Mouse (Mus musculus) limb, embryonic 14.5 days (tissue): ENCODE data around the gene Lmbr1. TPM values are rescaled to one million over a fixed set of nuclear protein-coding genes. Genes with fewer than 3 reads are reported as not detected.

ENCODE experiments used
- ATAC-seq: fragments of 200-750 bp; cut with Nextera tagmentation; 2 replicates; pipeline ENCODE4 v1.8.0; 2017; ENCODE audit warnings: low read depth, moderate number of reproducible peaks, moderate TSS enrichment; ENCODE audit not compliant: low FRiP score
- DNase-seq: peaks from one replicate; pipeline ENCODE4 v3.0.0-alpha.2; 2015; ENCODE audit warnings: low spot score
- H3K27ac ChIP-seq: fragments of 300-500 bp; sonication (generic); replicated peaks from 2 replicates; pipeline ENCODE4 v1.5.1; 2014; ENCODE audit warnings: low read depth, mild to moderate bottlenecking, low read length, moderate library complexity, mixed read lengths
- H3K27me3 ChIP-seq: fragments of 300-500 bp; sonication (generic); 2 replicates; pipeline ENCODE4 v1.6.1; 2014; ENCODE audit warnings: low read length, mixed read lengths; ENCODE audit not compliant: control insufficient read depth, insufficient read depth
- H3K36me3 ChIP-seq: fragments of 300-500 bp; sonication (generic); 2 replicates; pipeline ENCODE4 v1.6.1; 2014; ENCODE audit warnings: mild to moderate bottlenecking, low read length, moderate library complexity, mixed read lengths; ENCODE audit not compliant: control insufficient read depth, insufficient read depth
- H3K4me1 ChIP-seq: fragments of 300-500 bp; sonication (generic); 2 replicates; pipeline ENCODE4 v1.6.1; 2014; ENCODE audit warnings: antibody characterized with exemption, low read length, mixed read lengths; ENCODE audit not compliant: control insufficient read depth, insufficient read depth
- H3K4me2 ChIP-seq: fragments of 300-500 bp; sonication (generic); replicated peaks from 2 replicates; pipeline ENCODE4 v1.6.1; 2014; ENCODE audit warnings: low read depth, mild to moderate bottlenecking, low read length, moderate library complexity; ENCODE audit not compliant: severe bottlenecking
- H3K4me3 ChIP-seq: fragments of 300-500 bp; sonication (generic); replicated peaks from 2 replicates; pipeline ENCODE4 v1.5.1; 2014; ENCODE audit warnings: low read length
- H3K9ac ChIP-seq: fragments of 300-500 bp; sonication (generic); 2 replicates; pipeline ENCODE4 v1.6.1; 2014; ENCODE audit warnings: mild to moderate bottlenecking, low read depth, low read length, moderate library complexity; ENCODE audit not compliant: severe bottlenecking
- H3K9me3 ChIP-seq: fragments of 300-500 bp; sonication (generic); 2 replicates; pipeline ENCODE4 v1.6.1; 2016; ENCODE audit warnings: low read length; ENCODE audit not compliant: control insufficient read depth
- POLR2A ChIP-seq: fragments of 200-500 bp; IDR thresholded peaks from 2 replicates; pipeline ENCODE4 v1.8.0; 2012; ENCODE audit warnings: inconsistent platforms, mild to moderate bottlenecking, moderate library complexity, borderline replicate concordance; ENCODE audit not compliant: insufficient read depth, insufficient read length; ENCODE audit errors: extremely low read depth
- WGBS: fragments of 180-500 bp; shearing (Covaris S2); extraction: QIAGEN DNeasy Blood & Tissue Kit; methylation state at CpG from one replicate; pipeline ENCODE4 v1.1.7; 2014; 5-methylcytosine and 5-hydroxymethylcytosine counted together
- polyA plus RNA-seq, 2 experiments: library from polyadenylated mRNA; depleted of rRNA in 1 of 2; stranded (reverse) in 1 of 2; unstranded in 1 of 2; fragments of >200 nt; fragmentation: Nextera tagmentation in 1 of 2; extraction: Ambion mirVana in 1 of 2; gene quantifications; 2 replicates each; pipeline versions ENCODE4 v1.2.1 to v1.2.3; 2012 to 2014

Lmbr1 gene
- polyA plus RNA-seq, 2 experiments: 6.1 to 10.3 TPM

DNA sequence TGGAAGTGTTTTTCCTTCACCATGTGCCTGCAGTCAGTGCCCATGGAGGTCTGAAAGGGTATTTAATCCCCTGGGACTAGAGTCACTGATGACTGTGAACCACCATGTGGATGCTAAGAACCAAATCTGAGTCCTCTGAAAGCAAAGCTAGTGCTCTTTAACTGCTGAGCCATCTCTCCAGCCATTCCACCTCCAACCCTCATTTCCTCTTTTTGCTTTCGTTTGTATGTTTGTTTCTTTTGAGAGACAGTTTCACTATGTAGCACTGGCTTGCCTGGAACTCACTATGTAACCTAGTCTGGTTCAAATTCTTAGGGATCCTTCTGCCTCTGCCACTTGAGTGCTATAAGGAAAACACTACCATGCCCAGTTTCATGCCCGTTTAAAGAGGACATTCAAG, 147.7 kb downstream of the Lmbr1 start:
- Histone ChIP-seq H3K4me2 (no peak overlapping the region), H3K4me1 (no peaks in the 10 kb centered on the region), H3K36me3 (no peaks in the 10 kb centered on the region), H3K4me3 (no peak overlapping the region), H3K27me3 (no peaks in the 10 kb centered on the region), H3K27ac (no peak overlapping the region), H3K9ac (no peak overlapping the region), H3K9me3 (no peaks in the 10 kb centered on the region)
- TF ChIP-seq POLR2A: no peak
- DNase-seq (no peak), ATAC-seq (no peak)
- 89% methylated on average over 2 of the region's 2 CpGs for WGBS

DNA sequence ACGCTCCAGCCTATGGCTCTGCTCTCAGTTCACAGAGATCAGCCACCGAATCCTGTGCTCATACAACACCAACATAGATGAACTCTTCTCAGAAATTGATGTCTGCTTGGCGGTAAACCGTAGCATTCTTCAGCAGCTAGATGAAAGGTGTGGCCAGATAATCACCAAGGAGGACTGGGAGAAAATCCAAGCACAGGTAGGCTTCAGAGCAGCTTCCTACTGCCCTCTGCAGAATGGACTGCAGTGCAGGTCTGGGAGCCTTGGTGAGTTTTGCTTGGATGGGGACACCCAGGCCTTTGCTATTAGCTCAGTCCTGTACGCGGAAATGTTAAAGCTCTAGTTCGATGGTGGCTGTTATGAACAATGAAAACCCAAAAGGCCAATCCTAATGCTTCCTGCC, 154.1 kb downstream of the Lmbr1 start:
- no peak for TF ChIP-seq POLR2A
- Histone ChIP-seq H3K9me3 (no peaks in the 10 kb centered on the region), H3K4me2 (no peak overlapping the region), H3K36me3 (no peaks in the 10 kb centered on the region), H3K4me1 (no peaks in the 10 kb centered on the region), H3K9ac (no peak overlapping the region), H3K27me3 (no peaks in the 10 kb centered on the region), H3K27ac (no peak overlapping the region), H3K4me3 (no peak overlapping the region)
- no peak for ATAC-seq
- 92% methylated on average over 7 of the region's 7 CpGs for WGBS
- no peak for DNase-seq

DNA sequence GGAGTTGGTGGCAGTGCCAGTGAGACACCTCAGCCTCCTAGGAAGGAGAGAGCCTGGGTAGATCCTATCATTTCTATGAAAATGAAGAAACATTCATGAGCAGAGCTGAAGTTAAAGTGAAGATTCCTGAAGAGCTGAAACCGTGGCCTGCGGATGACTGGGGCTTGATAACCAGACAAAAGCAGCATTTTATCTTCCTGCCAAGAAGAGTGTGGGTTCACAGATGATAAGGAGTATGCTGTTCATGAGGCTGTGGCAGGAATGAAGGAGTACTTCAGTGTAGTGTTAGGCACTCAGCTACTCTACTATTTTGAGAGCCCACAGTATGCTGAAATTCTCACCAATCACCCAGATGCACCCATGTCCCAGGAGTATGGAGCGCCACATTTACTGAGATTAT, 160.2 kb downstream of the Lmbr1 start:
- Histone ChIP-seq H3K4me1 (no peaks in the 10 kb centered on the region), H3K9me3 (no peaks in the 10 kb centered on the region), H3K4me3 (no peak overlapping the region), H3K27me3 (no peaks in the 10 kb centered on the region), H3K4me2 (no peak overlapping the region), H3K9ac (no peak overlapping the region), H3K36me3 (no peaks in the 10 kb centered on the region), H3K27ac (no peak overlapping the region)
- no peak for TF ChIP-seq POLR2A
- 88% methylated on average over 3 of the region's 3 CpGs for WGBS
- ATAC-seq: no peak
- DNase-seq: no peak

DNA sequence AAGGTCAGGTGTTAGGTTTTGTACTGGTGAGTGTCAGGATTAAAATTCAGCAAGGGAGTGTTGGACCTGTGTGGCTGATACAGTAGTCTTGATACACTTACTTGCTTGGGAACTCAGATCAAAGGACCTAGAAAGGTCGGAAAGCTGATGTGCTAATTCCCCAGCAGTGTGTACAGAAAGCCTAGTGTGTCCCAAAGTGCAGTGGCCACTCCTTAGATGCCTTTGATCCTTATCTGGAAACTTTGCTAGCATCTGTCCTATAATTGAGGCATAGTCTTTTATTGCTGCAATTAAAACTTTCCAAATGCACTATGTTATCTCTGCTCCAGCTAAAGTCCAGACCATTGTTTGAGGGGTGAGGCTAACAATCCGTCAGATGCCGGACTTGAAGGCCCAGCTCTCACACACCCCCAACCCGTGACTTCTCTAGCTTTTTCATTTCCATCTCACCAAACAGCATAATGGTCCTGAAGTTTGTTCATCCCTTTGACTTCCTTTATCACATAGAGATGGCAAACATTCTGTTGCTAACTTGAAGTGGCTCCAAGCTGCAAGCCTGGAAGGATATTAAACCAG, 166.1 kb downstream of the Lmbr1 start:
- ATAC-seq (no peak), DNase-seq (no peak)
- Histone ChIP-seq H3K27ac (no peak overlapping the region), H3K4me1 (no peaks in the 10 kb centered on the region), H3K9ac (no peak overlapping the region), H3K9me3 (no peaks in the 10 kb centered on the region), H3K27me3 (no peaks in the 10 kb centered on the region), H3K4me3 (no peak overlapping the region), H3K4me2 (no peak overlapping the region), H3K36me3 (no peaks in the 10 kb centered on the region)
- TF ChIP-seq POLR2A: no peak
- 30% methylated on average over 4 of the region's 4 CpGs for WGBS

DNA sequence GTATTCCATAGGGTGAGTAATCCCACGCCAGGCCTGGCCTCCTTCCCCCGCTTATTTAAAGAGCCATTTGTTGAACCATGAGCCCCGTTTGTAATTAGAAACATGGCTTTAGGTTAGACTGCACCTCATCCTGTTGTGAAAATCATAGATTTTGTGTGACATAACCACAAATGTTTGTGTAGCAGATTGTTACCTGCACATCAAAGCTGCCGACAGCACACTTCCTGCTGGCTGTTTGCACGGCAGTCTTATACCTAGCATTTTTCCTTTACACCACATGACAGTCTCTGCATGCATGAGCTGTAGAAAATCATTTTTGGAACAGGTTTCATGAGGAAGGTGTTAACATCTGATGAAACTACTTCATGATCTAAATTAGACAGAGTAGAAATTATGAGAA, 172.5 kb downstream of the Lmbr1 start:
- 45% methylated on average over 5 of the region's 5 CpGs for WGBS
- H3K4me2 ChIP-seq: no peak overlapping the region
- no peak for ATAC-seq
- H3K4me1 ChIP-seq: no peaks in the 10 kb centered on the region
- no peaks in the 10 kb centered on the region for H3K9me3 ChIP-seq
- no peak overlapping the region for H3K9ac ChIP-seq
- no peaks in the 10 kb centered on the region for H3K27me3 ChIP-seq
- H3K36me3 ChIP-seq: no peaks in the 10 kb centered on the region
- H3K27ac ChIP-seq: no peak overlapping the region
- DNase-seq: no peak
- no peak for TF ChIP-seq POLR2A
- H3K4me3 ChIP-seq: no peak overlapping the region

DNA sequence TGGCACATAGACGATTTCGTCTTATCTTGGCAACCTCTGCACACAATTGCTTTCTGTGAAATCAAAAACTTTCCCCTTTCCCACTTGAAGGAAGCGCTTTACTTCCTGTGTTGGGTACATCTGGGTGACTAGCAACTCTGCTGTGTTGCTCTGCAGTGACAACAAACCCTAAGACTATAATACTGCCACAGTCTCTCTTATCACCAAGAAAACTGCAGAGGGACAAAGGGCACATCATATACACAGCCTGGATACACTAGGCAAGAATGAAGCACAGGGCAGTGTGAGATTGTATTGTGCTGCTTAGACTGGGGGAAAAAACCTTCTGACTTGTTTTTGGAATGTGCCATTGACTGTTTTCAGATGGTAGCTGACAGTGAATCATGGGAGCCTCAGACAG, 178.3 kb downstream of the Lmbr1 start:
- Histone ChIP-seq H3K9ac (no peak overlapping the region), H3K4me3 (no peak overlapping the region), H3K27me3 (no peaks in the 10 kb centered on the region), H3K27ac (no peak overlapping the region), H3K36me3 (no peaks in the 10 kb centered on the region), H3K9me3 (no peaks in the 10 kb centered on the region), H3K4me1 (peaks cover 6% of the 10 kb centered on the region; the same call in 1 of the 2 replicates), H3K4me2 (no peak overlapping the region)
- DNase-seq (no peak), ATAC-seq (no peak)
- WGBS: 85% methylated on average over 3 of the region's 3 CpGs
- TF ChIP-seq POLR2A: no peak
